Mouse (Mus musculus) embryonic facial prominence, embryonic 10.5 days (tissue): ENCODE measurements around the gene Tmem63b. TPM values are rescaled to one million over a fixed set of nuclear protein-coding genes. Genes with fewer than 3 reads are reported as not detected.
A peak's percentile ranks its signal among the peaks of the same experiment; 100 is the strongest.

ENCODE experiments used
- DNase-seq: peaks from one replicate; pipeline ENCODE4 v3.0.0-alpha.2; 2017; ENCODE audit warnings: low spot score
- H3K27ac ChIP-seq: fragments of 300-500 bp; sonication (generic); replicated peaks from 2 replicates; pipeline ENCODE4 v1.5.1; 2016; ENCODE audit warnings: mild to moderate bottlenecking
- H3K27me3 ChIP-seq: fragments of 300-500 bp; sonication (generic); replicated peaks from 2 replicates; pipeline ENCODE4 v1.6.1; 2016; ENCODE audit warnings: low read depth, mild to moderate bottlenecking; ENCODE audit not compliant: poor library complexity, severe bottlenecking
- H3K36me3 ChIP-seq: fragments of 300-500 bp; sonication (generic); replicated peaks from 2 replicates; pipeline ENCODE4 v1.6.1; 2016; ENCODE audit warnings: mild to moderate bottlenecking, moderate library complexity
- H3K4me1 ChIP-seq: fragments of 300-500 bp; sonication (generic); 2 replicates; pipeline ENCODE4 v1.6.1; 2016
- H3K4me3 ChIP-seq: fragments of 300-500 bp; sonication (generic); 2 replicates; pipeline ENCODE4 v1.5.1; 2016; ENCODE audit warnings: mild to moderate bottlenecking, moderate library complexity
- H3K9me3 ChIP-seq: fragments of 300-500 bp; sonication (generic); 2 replicates; pipeline ENCODE4 v1.6.1; 2016; ENCODE audit warnings: mild to moderate bottlenecking
- WGBS: fragments of 180-500 bp; shearing (Covaris S2); methylation state at CpG from one replicate; pipeline ENCODE4 v1.1.7; 2016; 5-methylcytosine and 5-hydroxymethylcytosine counted together
- polyA plus RNA-seq: library from polyadenylated mRNA; unstranded; fragments of >200 nt; fragmentation: Nextera tagmentation; extraction: Ambion mirVana; gene quantifications from 2 replicates; pipeline ENCODE4 v1.2.1, GENCODE M21; 2016

Tmem63b gene
- polyA plus RNA-seq, 1 experiment from 2014 or later: 41.6 TPM

DNA sequence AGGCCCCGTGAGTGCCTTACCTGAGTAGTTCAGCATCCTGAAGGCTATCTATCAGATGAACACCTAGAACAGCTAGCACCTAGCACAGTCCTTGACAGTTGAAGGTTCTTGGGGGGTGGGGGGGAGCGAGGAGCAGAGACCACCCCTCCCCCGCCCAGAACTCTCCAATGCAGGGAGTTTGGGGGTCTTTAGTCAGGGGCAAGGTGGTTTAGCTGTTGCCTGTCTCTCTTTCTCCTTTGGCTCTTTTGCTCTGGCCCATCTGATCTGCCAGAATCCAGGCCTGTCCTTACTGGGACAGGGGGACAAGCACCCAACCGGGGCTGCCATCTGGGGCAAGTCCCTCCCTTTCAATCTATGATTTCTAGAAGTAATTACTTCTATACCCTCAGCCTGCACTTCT lies 27.5 kb downstream of the Tmem63b start, which contains the start of gene Capn11:
Capn11 (minus strand) TSS at position 101 of the 400 bp plus-strand sequence.
- 74% methylated on average over 4 of the region's 4 CpGs for WGBS
- no peak within 1 kb of the TSS for H3K4me3 ChIP-seq

DNA sequence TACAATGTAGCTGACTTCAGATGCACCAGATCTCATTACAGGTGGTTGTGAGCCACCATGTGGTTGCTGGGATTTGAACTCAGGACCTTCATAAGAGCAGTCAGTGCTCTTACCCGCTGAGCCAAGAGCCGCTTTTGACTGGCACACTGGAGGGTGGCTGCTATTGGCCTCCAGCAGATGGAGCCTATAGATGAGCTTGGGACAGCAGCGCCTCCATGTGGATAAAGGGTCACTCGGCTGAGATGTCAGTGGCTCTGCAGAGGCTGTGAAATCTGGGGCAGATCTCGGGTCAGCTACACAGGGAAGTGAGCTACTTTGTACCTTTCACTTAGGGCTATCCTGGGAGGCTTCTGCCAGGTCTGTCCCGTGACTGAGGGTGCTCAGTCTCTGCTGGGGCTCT lies 30.9 kb downstream of the Tmem63b start:
- peak; percentile 28 for DNase-seq
- 25% methylated on average over 6 of the region's 6 CpGs for WGBS
- Histone ChIP-seq H3K36me3 (peaks cover 9% of the 10 kb centered on the region), H3K9me3 (no peaks in the 10 kb centered on the region), H3K27me3 (no peaks in the 10 kb centered on the region), H3K4me1 (peaks cover 25% of the 10 kb centered on the region), H3K4me3 (no peak overlapping the region), H3K27ac (no peak overlapping the region)

More for the DNA sequence above, 27.5 kb downstream of the Tmem63b start, which contains the start of gene Capn11:
- Histone ChIP-seq H3K36me3 (peaks cover 42% of the 10 kb centered on the region), H3K4me1 (peaks cover 30% of the 10 kb centered on the region), H3K27me3 (no peaks in the 10 kb centered on the region), H3K9me3 (no peaks in the 10 kb centered on the region), H3K27ac (peak within 1 kb of the TSS; percentile 51)
- DNase-seq: no peak

DNA sequence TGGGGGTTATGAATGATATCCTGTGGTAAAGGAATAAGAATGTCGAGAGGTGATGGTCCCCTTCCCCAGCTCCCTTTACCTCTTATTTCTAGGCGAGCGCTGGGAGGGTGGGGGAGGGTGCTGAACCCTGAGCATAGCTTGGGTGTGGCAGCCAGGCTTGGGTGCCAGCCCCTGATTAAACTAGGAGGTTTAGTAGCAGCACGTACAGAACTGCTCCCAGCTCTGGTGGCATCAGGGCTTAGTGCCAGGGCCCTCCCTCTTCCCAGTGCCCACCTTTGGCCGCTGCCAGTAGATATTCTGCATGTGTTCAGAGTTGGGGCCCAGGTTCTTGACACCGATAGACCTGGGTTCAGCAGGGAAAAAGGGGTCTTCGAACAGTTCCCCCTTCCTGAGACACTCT lies 33.5 kb downstream of the Tmem63b start:
- WGBS: 76% methylated on average over 7 of the region's 7 CpGs
- no peaks in the 10 kb centered on the region for H3K36me3 ChIP-seq
- H3K4me3 ChIP-seq: no peak overlapping the region
- no peak overlapping the region for H3K27ac ChIP-seq
- no peaks in the 10 kb centered on the region for H3K9me3 ChIP-seq
- DNase-seq: no peak
- H3K27me3 ChIP-seq: no peaks in the 10 kb centered on the region
- H3K4me1 ChIP-seq: peaks cover under 1% of the 10 kb centered on the region

DNA sequence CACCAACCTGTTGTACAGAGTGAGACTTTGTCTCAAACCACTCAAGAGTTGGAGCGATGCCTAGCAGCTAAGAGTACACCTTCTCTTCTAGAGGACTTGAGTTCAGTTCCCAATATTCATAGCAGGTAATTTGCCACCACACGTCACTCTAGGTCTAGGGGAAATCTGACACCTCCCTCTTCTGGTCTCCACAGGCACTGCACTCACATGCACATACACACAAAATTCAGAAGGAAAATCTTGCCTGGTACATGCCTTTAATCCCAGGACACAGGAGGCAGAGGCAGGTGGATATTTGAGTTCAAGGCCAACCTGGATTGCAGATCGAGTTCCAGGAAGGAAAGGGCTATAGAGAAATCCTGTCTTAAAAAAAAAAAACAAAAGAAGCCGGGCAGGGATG lies 42.5 kb downstream of the Tmem63b start:
- no peaks in the 10 kb centered on the region for H3K9me3 ChIP-seq
- no peak overlapping the region for H3K27ac ChIP-seq
- H3K36me3 ChIP-seq: no peaks in the 10 kb centered on the region
- no peak for DNase-seq
- H3K27me3 ChIP-seq: no peaks in the 10 kb centered on the region
- 89% methylated on average over 4 of the region's 4 CpGs for WGBS
- H3K4me3 ChIP-seq: no peak overlapping the region
- peaks cover 4% of the 10 kb centered on the region; the same call in 1 of the 2 replicates for H3K4me1 ChIP-seq

DNA sequence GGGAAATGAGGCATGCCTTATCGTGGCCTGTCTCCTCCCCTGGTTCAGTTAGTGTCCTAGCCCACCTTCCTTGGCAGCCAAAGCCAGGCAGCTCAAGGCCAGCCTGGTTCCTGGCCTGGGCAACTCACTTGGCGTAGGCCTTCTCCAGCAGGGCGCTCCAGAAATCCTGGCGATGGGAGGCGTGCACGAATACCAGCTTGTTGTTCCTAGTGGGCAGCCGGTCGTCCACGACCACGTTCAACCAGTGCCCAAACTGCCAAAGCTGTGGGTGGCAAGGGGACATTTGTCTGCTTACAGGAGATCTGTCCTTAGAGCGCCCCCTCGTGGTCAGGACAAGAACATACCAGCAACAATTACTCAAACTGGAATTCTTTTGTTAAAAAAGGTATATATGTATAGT lies 44.0 kb downstream of the Tmem63b start:
- no peaks in the 10 kb centered on the region for H3K9me3 ChIP-seq
- H3K4me3 ChIP-seq: no peak overlapping the region
- DNase-seq: peak; percentile 81
- no peaks in the 10 kb centered on the region for H3K27me3 ChIP-seq
- H3K27ac ChIP-seq: no peak overlapping the region
- H3K4me1 ChIP-seq: peaks cover 4% of the 10 kb centered on the region; the same call in 1 of the 2 replicates
- H3K36me3 ChIP-seq: no peaks in the 10 kb centered on the region
- 22% methylated on average over 12 of the region's 12 CpGs for WGBS

DNA sequence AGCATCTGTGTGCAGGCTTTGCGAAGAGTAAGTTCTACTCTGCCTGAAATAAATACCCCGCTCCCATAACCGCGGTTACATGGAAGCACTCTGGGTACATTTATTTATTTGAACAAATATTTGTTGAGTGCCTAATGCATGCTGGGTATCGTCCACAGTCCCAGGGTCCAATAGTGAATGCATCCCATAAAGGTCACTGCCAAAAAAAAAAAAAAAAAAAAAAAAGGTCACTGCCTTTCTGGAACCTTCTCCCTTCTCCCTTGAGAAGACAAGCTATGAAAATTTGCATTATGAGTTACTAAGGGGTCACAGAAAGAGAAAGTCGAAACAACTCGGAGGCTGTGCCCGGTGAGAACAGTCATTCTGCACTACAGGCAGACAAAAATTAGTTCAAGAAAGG lies 44.7 kb downstream of the Tmem63b start:
- Histone ChIP-seq H3K36me3 (no peaks in the 10 kb centered on the region), H3K4me3 (no peak overlapping the region), H3K9me3 (no peaks in the 10 kb centered on the region), H3K27ac (no peak overlapping the region), H3K4me1 (peaks cover 4% of the 10 kb centered on the region; the same call in 1 of the 2 replicates), H3K27me3 (no peaks in the 10 kb centered on the region)
- DNase-seq: no peak
- WGBS: 89% methylated on average over 8 of the region's 8 CpGs

DNA sequence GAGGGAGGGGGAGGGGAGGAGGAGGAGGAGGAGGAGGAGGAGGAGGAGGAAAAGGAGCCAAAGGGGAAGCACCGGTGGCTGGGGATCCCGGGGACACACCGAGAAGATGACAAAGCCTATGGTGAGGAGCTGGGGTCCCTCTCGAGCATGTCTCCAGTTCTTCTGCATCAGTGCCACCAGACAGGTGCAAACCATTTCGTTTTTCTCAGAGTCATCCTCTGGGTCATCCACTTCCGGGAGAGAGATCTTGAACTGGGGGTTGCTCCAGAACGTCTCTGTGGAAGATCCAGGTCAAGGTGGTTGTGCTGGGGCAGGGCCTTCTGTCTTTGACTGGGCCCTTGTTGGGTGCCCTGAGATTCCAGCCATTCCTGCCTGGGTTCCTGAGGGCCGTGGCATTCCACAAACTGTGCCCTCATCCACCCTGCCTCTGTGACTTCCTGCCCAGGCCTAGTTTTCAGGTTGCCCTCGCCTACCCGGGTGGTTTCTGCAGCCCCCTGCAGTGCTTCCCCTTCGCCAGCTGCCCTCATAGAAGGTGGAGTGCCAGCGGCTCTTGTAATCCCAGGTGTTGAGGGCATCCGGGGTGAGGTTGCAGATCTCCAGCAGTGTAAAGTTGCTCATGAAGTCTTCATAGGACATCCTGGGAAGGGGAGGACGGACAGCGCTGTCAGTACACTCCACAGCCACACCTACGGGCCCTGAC lies 48.0 kb downstream of the Tmem63b start:
- Histone ChIP-seq H3K27me3 (no peaks in the 10 kb centered on the region), H3K4me3 (no peak overlapping the region), H3K9me3 (no peaks in the 10 kb centered on the region), H3K27ac (no peak overlapping the region), H3K4me1 (peaks cover 4% of the 10 kb centered on the region; the same call in 1 of the 2 replicates), H3K36me3 (no peaks in the 10 kb centered on the region)
- DNase-seq: no peak
- 80% methylated on average over 16 of the region's 16 CpGs for WGBS

DNA sequence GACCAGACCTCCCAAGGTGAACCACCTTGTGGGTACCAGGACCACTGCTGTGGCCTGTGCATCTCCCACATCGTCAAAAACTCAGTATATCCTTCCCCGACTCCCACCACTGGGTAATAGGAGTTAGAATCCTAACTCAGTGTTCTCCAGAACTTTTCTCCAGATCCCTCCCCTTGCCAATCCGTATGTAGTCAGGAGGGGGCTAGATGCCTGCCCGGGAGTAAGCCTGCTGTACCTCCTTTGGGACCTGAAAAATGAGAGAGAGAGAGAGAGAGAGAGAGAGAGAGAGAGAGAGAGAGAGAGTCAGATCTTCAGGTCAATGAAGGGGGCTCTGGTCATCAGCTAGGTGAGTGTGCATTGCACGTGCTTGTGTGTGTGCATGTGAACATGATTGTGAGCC lies 52.7 kb downstream of the Tmem63b start:
- Histone ChIP-seq H3K4me1 (peaks cover 24% of the 10 kb centered on the region), H3K27ac (no peak overlapping the region), H3K27me3 (no peaks in the 10 kb centered on the region; the same call in 1 of the 2 replicates), H3K4me3 (no peak overlapping the region), H3K9me3 (no peaks in the 10 kb centered on the region), H3K36me3 (no peaks in the 10 kb centered on the region)
- 83% methylated on average over 5 of the region's 5 CpGs for WGBS
- no peak for DNase-seq

DNA sequence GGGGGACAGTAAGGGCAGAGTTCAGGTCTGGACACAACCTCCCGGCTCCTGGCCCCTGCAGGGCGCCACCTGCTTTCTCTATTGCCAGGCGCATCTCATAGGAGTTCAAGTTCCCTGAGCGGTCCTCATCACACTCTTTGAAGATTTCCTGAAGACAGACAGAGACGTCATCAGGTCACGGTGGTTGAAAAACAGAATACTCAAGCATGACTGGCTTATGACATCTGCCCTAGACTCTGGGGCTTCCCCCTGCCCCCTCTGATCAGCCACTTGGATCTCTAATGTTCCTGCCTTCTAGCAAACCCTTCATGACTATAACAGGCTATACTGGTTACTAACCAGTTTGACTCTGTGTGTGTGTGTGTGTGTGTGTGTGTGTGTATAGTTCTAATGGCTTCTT lies 54.8 kb downstream of the Tmem63b start:
- WGBS: 80% methylated on average over 6 of the region's 6 CpGs
- peaks cover 40% of the 10 kb centered on the region for H3K4me1 ChIP-seq
- no peak for DNase-seq

DNA sequence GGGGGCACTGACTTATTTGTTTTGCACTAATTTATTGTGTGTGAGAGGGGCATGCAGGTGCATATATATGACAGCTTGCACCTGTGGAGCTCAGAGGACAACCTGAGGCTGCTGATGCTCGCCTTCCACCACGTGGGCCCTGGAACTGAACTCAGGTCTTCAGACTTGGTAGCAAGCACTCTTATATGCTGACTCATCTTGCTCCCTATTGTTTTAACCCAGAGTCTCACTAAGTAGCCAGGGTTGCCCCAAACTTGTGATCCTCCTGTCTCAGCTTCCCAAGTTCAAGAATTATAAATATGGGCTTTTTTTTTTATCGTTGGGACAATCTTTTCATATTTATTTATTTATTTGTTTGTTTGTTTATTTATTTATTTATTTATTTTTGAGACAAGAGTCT lies 55.7 kb downstream of the Tmem63b start:
- Histone ChIP-seq H3K27ac (0 out of 2 replicates have a peak overlapping the region, but pooled peaks have one; percentile 79), H3K27me3 (no peaks in the 10 kb centered on the region; the same call in none of the 2 replicates), H3K4me1 (peaks cover 45% of the 10 kb centered on the region), H3K4me3 (peak overlapping the region; percentile 62), H3K9me3 (no peaks in the 10 kb centered on the region), H3K36me3 (no peaks in the 10 kb centered on the region)
- 57% methylated on average over 3 of the region's 3 CpGs for WGBS
- no peak for DNase-seq

More for the DNA sequence above, 54.8 kb downstream of the Tmem63b start:
- Histone ChIP-seq H3K27me3 (no peaks in the 10 kb centered on the region; the same call in none of the 2 replicates), H3K9me3 (no peaks in the 10 kb centered on the region), H3K4me3 (no peak overlapping the region), H3K27ac (no peak overlapping the region), H3K36me3 (no peaks in the 10 kb centered on the region)

DNA sequence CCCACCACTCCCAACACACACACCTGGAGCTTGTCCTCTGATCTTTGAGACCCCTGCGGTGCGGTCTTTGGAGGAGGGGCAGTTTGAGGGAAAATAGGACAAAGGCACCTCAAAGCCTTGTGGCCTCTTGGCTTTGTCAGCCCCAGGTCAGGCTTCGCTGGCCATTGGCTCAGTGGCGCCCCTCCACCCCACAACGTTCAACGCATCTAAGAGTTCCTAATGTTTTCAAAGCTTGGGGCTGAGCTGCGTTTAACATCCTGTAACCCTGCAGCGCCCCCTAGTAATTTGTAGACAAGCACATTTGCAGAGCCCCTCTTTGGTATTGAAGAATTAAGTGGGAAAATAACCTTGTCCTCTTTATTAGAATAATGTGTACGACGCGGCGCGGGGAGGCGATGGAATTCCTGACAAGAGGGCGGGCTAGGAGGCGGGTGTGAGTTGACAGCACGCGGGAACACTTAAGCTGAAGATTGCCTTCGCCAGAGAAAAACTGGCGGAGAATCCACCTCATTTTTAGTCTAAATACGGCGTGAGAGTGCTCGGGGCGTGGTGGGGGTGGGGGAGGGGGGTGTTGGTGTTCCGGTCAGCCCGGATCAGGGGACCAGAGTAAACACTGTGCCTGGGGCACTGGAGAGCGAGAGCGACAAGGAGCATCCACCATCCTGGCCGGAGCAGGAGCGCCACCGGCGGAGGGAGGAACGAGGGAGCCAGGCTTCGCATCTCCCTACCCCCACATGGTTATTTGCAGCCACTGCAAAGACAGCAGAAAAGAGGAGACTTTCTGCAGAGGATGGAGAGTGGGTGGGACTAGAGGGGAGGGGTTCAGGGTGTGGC lies 56.6 kb downstream of the Tmem63b start:
- Histone ChIP-seq H3K27ac (peak overlapping the region; percentile 79), H3K4me1 (peaks cover 45% of the 10 kb centered on the region), H3K9me3 (no peaks in the 10 kb centered on the region), H3K27me3 (no peaks in the 10 kb centered on the region; the same call in none of the 2 replicates), H3K4me3 (peak overlapping the region; percentile 62), H3K36me3 (no peaks in the 10 kb centered on the region)
- WGBS: 1% methylated on average over 34 of the region's 34 CpGs
- DNase-seq: peak; percentile 79

DNA sequence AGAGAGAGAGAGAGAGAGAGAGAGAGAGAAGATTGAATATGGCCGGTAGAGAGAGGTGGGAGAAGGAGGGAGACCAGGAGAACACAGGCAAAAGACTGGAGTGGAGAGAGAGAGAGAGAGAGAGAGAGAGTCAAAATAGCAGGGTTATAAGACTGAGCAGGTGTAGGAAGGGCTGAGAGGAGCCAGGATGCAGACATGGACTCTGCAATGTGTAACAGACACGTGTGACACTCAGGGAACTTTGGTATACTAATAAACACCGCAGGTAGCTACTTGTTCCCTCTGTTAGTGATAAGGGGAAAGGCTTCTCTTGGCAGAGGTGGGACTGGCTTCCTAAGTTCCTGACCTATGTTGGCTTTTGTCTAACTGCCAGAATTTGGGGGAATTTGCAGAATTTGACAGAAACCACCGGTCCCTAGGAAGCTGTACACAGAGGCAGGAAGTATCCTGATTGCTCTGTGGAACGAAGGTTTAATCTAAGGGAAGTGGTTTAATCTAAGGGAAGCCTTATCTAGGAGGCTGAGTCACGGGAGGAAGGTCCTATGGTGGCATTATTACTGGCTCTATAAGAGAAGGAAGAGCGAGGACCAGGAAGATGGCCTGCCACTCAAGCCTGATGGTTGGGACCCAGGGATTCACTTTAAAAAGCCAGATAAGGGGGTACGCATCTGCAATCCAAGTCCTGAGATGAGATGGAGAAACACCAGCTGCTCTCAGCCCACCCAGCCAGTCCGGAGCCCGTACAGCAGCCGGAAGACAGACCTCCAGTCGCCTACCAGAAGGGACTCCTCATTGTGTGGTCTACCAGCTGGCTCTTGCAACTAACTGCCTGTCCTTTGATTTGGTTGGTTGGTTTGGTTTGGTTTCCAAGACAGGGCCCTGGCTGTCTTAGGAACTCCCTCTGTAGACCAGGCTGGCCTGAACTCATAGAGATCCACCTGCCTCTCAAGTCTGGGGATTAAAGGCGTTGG lies 57.5 kb downstream of the Tmem63b start:
- peak overlapping the region; percentile 62 for H3K4me3 ChIP-seq
- DNase-seq: no peak
- H3K4me1 ChIP-seq: peaks cover 45% of the 10 kb centered on the region
- no peaks in the 10 kb centered on the region; the same call in none of the 2 replicates for H3K27me3 ChIP-seq
- H3K9me3 ChIP-seq: no peaks in the 10 kb centered on the region
- H3K36me3 ChIP-seq: no peaks in the 10 kb centered on the region
- peak overlapping the region; percentile 79 for H3K27ac ChIP-seq
- 71% methylated on average over 13 of the region's 13 CpGs for WGBS
